Mouse (Mus musculus) left cerebral cortex, adult 2 months (tissue): ENCODE measurements around the gene Plekhg3. TPM values are rescaled to one million over a fixed set of nuclear protein-coding genes. Genes with fewer than 3 reads are reported as not detected.
A peak's percentile ranks its signal among the peaks of the same experiment; 100 is the strongest.

Source experiments
- DNase-seq, 2 experiments: peaks; one replicate each; pipeline ENCODE4 v3.0.0; 2021 to 2022; ENCODE audit warnings: low spot score in 2 of 2, mixed read lengths in 1 of 2; ENCODE audit errors: extremely low spot score in 1 of 2
- H3K27ac ChIP-seq: fragments of 200-600 bp; 2 replicates; pipeline ENCODE4 v1.8.1; 2022
- H3K4me3 ChIP-seq: fragments of 200-600 bp; 2 replicates; pipeline ENCODE4 v1.8.1; 2022
- CTCF ChIP-seq: fragments of 200-600 bp; IDR thresholded peaks from 2 replicates; pipeline ENCODE4 v1.8.1; 2022; ENCODE audit warnings: antibody characterized with exemption, mild to moderate bottlenecking, moderate library complexity
- intact Hi-C: fragments of 180-260 bp; cut with DNase I; formaldehyde crosslinking; loops from one replicate; pipeline ENCODE4 v1.15.1; 2025
- total RNA-seq, 2 experiments: library from RNA; stranded (reverse); gene quantifications; 2 replicates each; pipeline ENCODE4 v1.2.3; 2021

The Plekhg3 gene
- total RNA-seq, 2 experiments from 2014 or later = 15.0 to 15.2 TPM

DNA sequence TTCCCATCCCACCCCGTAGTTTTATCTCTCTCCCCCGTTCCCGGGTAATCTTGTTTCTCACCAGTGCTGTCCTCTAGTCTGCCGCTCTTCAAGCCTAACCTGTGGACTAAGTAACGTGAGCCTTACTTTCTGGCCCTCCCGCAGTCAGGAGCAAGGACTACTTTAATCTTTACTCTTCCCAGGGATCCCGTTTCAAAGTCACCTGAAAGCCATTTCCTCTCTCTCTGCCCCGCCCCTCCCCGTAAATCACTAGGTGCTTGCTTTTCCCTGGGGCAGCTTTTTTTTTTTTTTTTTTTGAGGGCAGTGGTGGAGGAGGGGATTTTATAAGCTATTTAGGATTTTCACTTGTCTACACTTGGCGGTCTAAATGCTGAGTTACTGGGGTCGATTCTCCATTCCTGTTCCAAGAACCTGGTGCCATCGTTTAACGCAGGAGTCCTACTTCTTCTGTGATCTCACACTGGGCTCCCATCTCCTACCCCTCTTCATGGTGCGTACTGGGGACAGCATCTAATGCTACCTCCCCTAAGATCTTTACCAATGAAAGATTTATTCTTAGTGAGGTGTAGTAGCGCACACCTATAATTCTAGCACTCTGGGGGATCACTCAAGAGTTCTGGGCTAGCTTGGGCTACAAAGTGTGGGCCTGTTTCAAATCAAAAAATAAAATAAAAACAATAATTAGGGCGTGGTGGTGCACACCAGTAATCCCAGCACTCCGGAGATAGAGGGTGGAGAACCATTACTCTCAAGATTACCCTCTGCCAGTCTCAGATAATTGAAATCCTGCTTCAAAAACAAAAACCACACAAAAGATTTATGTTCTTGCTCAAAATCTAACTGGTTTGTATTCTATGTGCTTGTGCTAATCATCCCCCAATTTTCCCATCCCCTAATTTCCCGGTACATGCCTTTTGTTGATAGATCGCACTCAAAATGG lies 1.6 kb downstream of the Plekhg3 start:
- peak overlapping the region; percentile 69 for H3K4me3 ChIP-seq
- no peak for TF ChIP-seq CTCF
- intact Hi-C loops = no loop called here

DNA sequence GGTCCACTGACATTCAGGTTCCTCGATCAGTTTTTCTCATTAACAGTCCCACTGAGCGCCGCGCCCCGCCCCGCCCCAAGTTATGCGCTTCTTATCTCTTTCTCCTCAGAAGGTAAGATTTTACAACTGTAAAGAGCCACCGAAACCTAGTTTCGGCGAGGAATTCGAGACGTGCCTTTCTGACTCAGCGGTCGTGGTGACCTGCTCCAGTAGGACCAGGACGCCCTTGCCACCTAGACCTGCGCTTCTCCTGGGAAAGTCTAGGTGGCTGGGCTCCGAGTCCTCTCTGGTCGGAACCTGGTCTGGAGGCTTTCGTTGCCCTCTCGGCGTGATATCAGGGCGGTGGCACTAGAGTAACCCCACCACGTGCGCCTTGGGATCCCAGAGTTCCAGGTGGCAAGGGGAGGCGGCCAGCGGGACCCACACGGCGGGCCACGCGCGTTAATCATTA lies 2.3 kb downstream of the Plekhg3 start:
- no peak for DNase-seq
- intact Hi-C loops = no loop called here
- no peak for TF ChIP-seq CTCF
- peak overlapping the region; percentile 69 for H3K4me3 ChIP-seq
- peak overlapping the region; percentile 67; the same call in 1 of the 2 replicates for H3K27ac ChIP-seq

More for the DNA sequence above, 1.6 kb downstream of the Plekhg3 start:
- no peak overlapping the region for H3K27ac ChIP-seq
- DNase-seq = no peak

DNA sequence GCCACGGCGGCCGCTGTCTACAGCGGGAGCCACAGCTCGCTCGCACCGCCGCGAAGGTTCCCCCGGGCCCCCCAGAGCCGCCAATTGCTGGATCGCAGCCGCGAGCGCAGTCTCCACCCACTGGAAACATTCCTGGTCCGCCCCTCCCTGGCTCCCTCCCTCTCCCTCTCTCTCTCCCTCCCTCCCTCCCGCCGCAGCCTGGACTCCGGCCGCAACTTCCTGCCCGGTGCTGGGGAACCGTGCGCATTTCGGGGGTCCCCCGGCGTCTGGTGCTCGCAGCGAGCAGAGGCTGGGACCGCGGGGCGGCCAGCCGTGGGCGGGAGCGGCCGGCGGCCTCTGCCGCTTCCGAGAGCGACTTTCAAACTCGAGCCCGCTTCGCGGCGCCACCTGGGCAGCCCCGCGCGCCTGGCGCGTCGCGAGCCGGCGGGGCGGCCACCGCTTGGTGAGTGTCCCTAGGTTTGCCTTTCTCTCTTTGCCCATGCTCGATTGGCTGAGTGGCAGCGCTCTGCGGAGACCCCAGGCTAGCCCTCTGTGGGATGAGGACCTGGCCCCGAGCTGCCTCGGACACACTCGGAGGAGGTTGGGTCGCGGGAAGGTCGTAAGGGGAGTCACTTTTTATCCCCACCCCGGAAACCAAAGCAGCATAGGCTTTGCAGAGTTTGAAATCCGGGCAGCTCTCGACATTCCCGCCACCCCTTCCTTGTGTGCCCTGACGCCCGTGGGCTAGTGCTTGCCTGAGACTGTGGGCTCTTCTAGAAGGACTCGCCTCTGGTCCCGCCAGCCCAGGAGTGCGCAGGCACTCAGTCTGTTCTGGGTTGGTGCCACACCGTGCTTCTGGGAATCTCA lies 2.9 kb downstream of the Plekhg3 start:
- peak; percentile 37 to 48 for DNase-seq
- no peak for TF ChIP-seq CTCF
- intact Hi-C loops = no loop called here
- peak overlapping the region; percentile 67 for H3K27ac ChIP-seq
- H3K4me3 ChIP-seq = peak overlapping the region; percentile 69

DNA sequence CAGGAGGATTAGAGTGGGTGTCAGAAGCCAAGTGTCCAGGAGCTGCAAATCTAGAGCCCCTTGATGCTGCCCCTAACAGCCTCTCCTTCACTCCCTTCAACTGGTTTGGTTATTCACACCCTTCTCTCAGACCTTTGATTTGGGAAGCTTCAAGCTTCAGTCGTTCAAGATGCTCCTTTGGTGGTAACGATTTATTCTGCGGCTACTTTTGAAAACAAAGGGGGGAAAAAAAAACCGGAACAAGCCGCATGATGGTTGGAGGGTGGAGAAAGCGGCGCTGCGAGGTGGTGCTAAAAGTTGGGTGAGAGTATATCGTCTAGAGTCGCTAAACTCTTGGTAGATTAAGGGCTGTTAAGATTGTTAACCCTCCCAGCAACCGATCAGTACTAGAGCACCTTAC lies 3.5 kb downstream of the Plekhg3 start:
- no peak for DNase-seq
- intact Hi-C loops = no loop called here
- H3K27ac ChIP-seq = peak overlapping the region; percentile 67
- peak overlapping the region; percentile 69 for H3K4me3 ChIP-seq
- no peak for TF ChIP-seq CTCF

DNA sequence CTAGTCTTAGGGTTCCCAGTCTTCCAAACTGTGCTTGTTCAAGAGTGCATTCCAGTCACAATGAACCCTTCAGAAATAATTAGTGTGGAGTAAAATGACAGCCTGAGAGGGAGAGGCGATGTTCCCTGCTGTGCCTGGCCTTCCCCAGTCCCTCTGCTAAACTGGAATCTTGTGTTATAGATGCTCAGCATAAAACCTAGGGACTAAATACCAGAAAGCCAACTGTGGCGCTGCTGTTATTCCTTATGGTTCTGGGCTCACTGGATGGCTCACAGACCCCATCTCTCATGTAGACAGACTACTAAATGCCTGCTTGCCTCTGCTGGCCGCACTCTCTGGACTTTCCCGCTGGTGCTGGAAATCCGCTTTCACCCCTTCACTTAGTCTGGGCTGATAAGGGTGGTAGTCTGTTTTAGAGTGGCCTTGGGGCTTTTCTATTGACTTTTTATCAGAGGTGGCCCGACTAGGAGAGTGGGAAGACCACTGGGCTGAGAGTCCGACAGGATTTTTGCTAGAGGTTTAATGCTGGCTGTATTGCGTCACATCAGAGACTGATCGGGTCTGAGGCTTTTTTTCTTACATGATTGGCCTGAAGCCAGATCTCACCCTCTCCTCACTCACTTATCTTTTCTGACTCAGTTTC lies 4.1 kb downstream of the Plekhg3 start:
- Histone ChIP-seq H3K27ac (peak overlapping the region; percentile 67), H3K4me3 (peak overlapping the region; percentile 69)
- intact Hi-C loops = no loop called here

DNA sequence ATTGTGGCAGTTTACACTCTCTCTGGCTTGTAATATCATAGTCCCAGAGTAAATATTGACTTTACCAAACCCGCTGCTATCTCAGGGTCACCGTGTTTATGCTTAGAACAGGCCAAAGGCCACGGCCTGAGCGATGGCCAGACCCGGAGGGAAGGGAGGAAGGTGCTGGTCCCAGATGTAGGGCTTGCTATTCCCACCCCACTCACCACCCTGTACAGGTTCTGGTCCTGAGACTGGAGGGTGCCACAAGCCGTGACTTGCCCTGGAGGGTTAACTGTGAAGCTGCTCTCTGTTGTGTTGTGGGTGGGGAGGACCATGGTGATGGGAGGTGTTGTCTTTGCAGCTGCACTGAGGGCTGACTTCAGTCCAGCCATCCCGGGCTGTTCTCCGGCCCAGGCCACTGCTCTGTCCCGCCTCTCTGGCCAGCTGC lies 4.8 kb downstream of the Plekhg3 start:
- no peak for TF ChIP-seq CTCF
- no peak for DNase-seq
- intact Hi-C loops = no loop called here
- H3K27ac ChIP-seq = peak overlapping the region; percentile 67
- H3K4me3 ChIP-seq = peak overlapping the region; percentile 69; the same call in 1 of the 2 replicates

More for the DNA sequence above, 4.1 kb downstream of the Plekhg3 start:
- no peak for TF ChIP-seq CTCF
- DNase-seq = no peak

DNA sequence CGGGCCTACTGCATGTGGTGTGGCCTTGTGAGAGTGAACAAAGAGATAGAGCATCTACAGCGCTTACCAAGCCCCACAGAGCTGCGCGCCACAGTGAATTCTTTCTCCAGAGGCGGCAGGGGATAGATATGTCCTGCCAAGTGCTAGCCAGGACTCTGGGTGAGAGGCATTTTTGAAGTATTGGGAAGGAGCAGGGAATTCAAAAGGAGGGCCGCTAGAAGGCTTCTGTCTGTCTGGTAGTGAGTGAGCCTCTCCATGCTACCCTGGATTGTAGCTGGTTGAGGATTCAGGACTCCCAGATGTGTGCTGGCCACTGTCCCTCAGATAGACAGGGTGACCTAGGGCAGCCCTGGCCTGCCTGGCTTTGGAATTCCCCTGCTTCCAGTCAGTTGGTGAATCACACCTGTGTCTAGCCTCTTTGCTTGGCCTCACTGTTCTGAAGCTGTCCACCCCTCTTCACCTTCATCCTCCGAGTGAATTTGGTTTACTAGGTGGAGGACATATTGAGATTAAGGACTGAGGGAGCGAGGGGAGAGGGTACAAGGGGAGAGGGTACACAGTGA lies 6.0 kb downstream of the Plekhg3 start:
- intact Hi-C loops = no loop called here
- no peak overlapping the region for H3K4me3 ChIP-seq
- no peak for TF ChIP-seq CTCF
- DNase-seq = no peak
- no peak overlapping the region; the same call in 1 of the 2 replicates for H3K27ac ChIP-seq

DNA sequence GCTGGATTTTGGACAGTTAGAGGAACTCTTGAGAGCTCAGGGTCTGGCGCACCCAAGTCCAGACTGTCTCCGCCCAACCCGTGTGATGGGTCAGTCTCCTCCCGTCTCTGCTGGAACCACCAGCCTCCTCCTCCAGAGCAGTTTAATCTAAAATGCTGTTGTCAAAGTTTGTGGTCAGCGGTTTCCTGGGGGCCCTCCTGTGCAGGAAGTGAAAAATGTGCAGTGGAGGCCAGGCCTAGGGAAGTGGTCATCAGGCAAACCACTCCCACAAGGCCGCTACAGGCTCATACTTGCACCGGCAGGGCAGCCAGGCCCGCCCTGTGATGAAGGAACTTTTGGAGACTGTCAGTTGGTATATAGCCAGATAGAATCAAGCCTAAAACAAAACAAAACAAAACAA lies 6.7 kb downstream of the Plekhg3 start:
- H3K27ac ChIP-seq = no peak overlapping the region
- intact Hi-C loops = no loop called here
- no peak for TF ChIP-seq CTCF
- no peak overlapping the region for H3K4me3 ChIP-seq
- no peak for DNase-seq

DNA sequence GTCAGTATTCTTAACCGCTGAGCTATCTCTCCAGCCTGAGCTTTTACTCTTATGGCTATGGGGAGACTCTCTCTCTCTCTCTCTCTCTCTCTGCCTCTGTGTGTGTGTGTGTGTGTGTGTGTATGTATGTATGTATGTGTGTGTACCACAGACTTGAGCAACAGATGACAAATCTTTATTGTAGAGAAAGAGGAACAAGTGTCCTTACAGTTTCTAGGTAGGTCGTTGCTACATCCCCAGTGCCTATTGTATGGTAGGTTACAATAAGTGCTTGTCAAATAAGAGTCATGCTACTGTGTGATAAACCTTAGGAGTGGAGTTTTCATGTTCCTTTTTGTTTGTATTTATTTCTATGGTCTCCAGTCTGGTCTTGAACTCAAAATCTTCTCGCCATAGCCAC lies 9.5 kb downstream of the Plekhg3 start:
- no peak overlapping the region for H3K27ac ChIP-seq
- H3K4me3 ChIP-seq = no peak overlapping the region
- intact Hi-C loops = no loop called here
- TF ChIP-seq CTCF = no peak
- DNase-seq = no peak

DNA sequence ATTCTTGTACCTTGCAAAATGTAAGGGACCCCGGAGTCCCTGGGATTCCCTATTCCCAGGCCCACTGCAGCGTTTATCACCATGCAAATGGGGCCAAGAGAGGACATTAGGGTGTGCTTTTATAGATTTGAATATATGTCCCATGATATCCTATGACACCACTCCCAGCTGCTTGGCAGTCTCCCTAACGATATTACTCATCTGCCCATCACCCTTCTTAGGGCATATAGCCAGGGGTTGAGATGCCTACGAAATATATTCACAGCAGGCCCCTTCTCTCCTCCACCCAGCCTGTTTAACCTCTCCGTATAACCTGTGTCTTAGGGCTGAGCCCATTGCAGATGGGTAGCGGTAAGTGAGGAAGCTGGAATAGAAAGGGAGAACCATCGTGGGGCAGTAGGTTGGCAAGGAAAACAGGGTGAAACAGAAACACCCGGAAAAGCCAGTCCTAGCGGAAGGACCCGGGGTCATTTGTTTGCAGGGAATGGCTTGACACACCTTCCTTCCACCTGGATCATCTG lies 10.1 kb downstream of the Plekhg3 start:
- no peak for TF ChIP-seq CTCF
- no peak for DNase-seq
- Histone ChIP-seq H3K27ac (no peak overlapping the region), H3K4me3 (no peak overlapping the region)
- intact Hi-C loops = no loop called here

DNA sequence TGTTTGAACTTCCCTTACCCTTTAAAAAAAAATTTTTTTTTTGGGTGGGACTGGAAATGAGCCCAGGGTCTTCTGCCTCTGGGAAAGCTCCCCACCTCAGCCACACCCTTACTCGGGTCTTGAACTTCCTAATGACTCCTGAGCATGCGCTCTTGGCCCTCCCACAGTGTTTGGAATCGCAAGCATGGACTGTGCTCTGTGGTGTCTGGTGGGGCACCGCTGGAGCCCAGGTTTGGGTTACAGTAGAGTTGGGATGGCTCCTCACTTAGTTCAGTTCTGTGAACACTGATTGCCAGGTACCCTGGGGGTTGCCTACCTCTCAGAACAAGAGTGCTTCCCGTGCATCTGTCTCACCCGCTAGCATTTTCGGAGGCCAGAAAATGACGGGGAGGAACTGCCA lies 10.8 kb downstream of the Plekhg3 start:
- no peak overlapping the region for H3K4me3 ChIP-seq
- H3K27ac ChIP-seq = no peak overlapping the region

More for the DNA sequence above, 10.8 kb downstream of the Plekhg3 start:
- DNase-seq = no peak
- intact Hi-C loops = no loop called here
- TF ChIP-seq CTCF = no peak
